Mouse (Mus musculus) liver, embryonic 14.5 days (tissue): ENCODE measurements around the gene Zdhhc9. TPM values are rescaled to one million over a fixed set of nuclear protein-coding genes. Genes with fewer than 3 reads are reported as not detected.

Source experiments
- ATAC-seq: fragments of 200-750 bp; cut with Nextera tagmentation; 2 replicates; pipeline ENCODE4 v1.8.0; 2017; ENCODE audit warnings: moderate number of reproducible peaks, mild to moderate bottlenecking, moderate library complexity; ENCODE audit not compliant: insufficient read depth
- DNase-seq, 3 experiments: peaks; one replicate each; pipeline ENCODE4 v3.0.0-alpha.2; 2012 to 2013; ENCODE audit warnings: low read depth in 3 of 3, low spot score in 3 of 3
- H3K27ac ChIP-seq: fragments of 300-500 bp; sonication (generic); 2 replicates; pipeline ENCODE4 v1.5.1; 2014; ENCODE audit warnings: moderate library complexity, mild to moderate bottlenecking, control low read depth, inconsistent platforms
- H3K27me3 ChIP-seq: fragments of 300-500 bp; sonication (generic); 2 replicates; pipeline ENCODE4 v1.6.1; 2014; ENCODE audit warnings: mild to moderate bottlenecking, low read length, moderate library complexity; ENCODE audit not compliant: control insufficient read depth, insufficient read depth
- H3K36me3 ChIP-seq: fragments of 300-500 bp; sonication (generic); replicated peaks from 2 replicates; pipeline ENCODE4 v1.6.1; 2014; ENCODE audit warnings: low read depth; ENCODE audit not compliant: control insufficient read depth, insufficient read depth
- H3K4me1 ChIP-seq, 2 experiments: fragments of 200-500 bp in 1 of 2; fragments of 300-500 bp in 1 of 2; sonication (generic) in 1 of 2; replicated peaks; 2 replicates each; pipeline ENCODE4 v1.6.1; 2012 to 2014; ENCODE audit warnings: antibody characterized with exemption in 1 of 2, inconsistent platforms in 1 of 2, low read length in 1 of 2; ENCODE audit not compliant: control insufficient read depth in 2 of 2, insufficient read depth in 2 of 2
- H3K4me2 ChIP-seq: fragments of 300-500 bp; sonication (generic); 2 replicates; pipeline ENCODE4 v1.6.1; 2014; ENCODE audit warnings: low read depth, mild to moderate bottlenecking, control low read depth, moderate library complexity
- H3K4me3 ChIP-seq, 2 experiments: fragments of 200-500 bp in 1 of 2; fragments of 300-500 bp in 1 of 2; sonication (generic) in 1 of 2; 2 replicates each; pipeline ENCODE4 v1.5.1; 2012 to 2014; ENCODE audit warnings: low read depth in 2 of 2, low read length in 2 of 2, mild to moderate bottlenecking in 2 of 2, control low read depth in 1 of 2, inconsistent platforms in 1 of 2, moderate library complexity in 1 of 2; ENCODE audit not compliant: insufficient read depth in 1 of 2
- H3K9ac ChIP-seq: fragments of 300-500 bp; sonication (generic); replicated peaks from 2 replicates; pipeline ENCODE4 v1.6.1; 2014; ENCODE audit warnings: mild to moderate bottlenecking, control low read depth, moderate library complexity
- H3K9me3 ChIP-seq: fragments of 300-500 bp; sonication (generic); 2 replicates; pipeline ENCODE4 v1.6.1; 2016; ENCODE audit warnings: low read length, mixed read lengths; ENCODE audit not compliant: control insufficient read depth
- CTCF ChIP-seq: IDR thresholded peaks from 2 replicates; pipeline ENCODE4 v1.5.1; 2016; ENCODE audit warnings: antibody characterized with exemption, low read depth, control low read depth
- EP300 ChIP-seq: IDR thresholded peaks from 2 replicates; pipeline ENCODE4 v1.6.1; 2016; ENCODE audit warnings: antibody characterized with exemption, low read depth
- WGBS: fragments of 180-500 bp; shearing (Covaris S2); extraction: QIAGEN DNeasy Blood & Tissue Kit; methylation state at CpG from one replicate; pipeline ENCODE4 v1.1.7; 2014; ENCODE audit not compliant: insufficient replicate concordance; 5-methylcytosine and 5-hydroxymethylcytosine counted together
- polyA plus RNA-seq, 2 experiments: library from polyadenylated mRNA; depleted of rRNA in 1 of 2; stranded (reverse) in 1 of 2; unstranded in 1 of 2; fragments of >200 nt; fragmentation: Nextera tagmentation in 1 of 2; extraction: Ambion mirVana in 1 of 2; gene quantifications; 2 replicates each; pipeline versions ENCODE4 v1.2.1 to v1.2.3; 2012 to 2014

The Zdhhc9 gene
- polyA plus RNA-seq, 2 experiments = 2.8 to 10.5 TPM

GRCm38 (mm10) chrX:48141481-48141880 lies 67.2 kb downstream of the Zdhhc9 start:
- no peaks in the 10 kb centered on the region for H3K36me3 ChIP-seq
- no peaks in the 10 kb centered on the region for H3K9me3 ChIP-seq
- no peak for TF ChIP-seq CTCF
- no peak for TF ChIP-seq EP300
- H3K4me2 ChIP-seq = no peak overlapping the region
- DNase-seq = no peak
- peaks cover 12 to 42% of the 10 kb centered on the region in 2 experiments for H3K4me1 ChIP-seq
- no peaks in the 10 kb centered on the region for H3K27me3 ChIP-seq
- no peak overlapping the region for H3K4me3 ChIP-seq
- no peak overlapping the region for H3K27ac ChIP-seq
- WGBS = 34% methylated on average over 6 of the region's 6 CpGs
- no peak overlapping the region for H3K9ac ChIP-seq
- ATAC-seq = no peak

- H3K27ac ChIP-seq = no peak overlapping the region
- no peak for DNase-seq
Observed at GRCm38 (mm10) chrX:48140286-48140877, 68.3 kb downstream of the Zdhhc9 start.

GRCm38 (mm10) chrX:48139368-48140285 lies 69.1 kb downstream of the Zdhhc9 start:
- Histone ChIP-seq H3K27me3 (no peaks in the 10 kb centered on the region), H3K36me3 (no peaks in the 10 kb centered on the region), H3K9ac (no peak overlapping the region), H3K4me1 (peaks cover 12 to 40% of the 10 kb centered on the region in 2 experiments), H3K27ac (no peak overlapping the region), H3K4me3 (no peak overlapping the region), H3K9me3 (no peaks in the 10 kb centered on the region), H3K4me2 (peak overlapping the region; percentile 37)
- no peak for DNase-seq
- ATAC-seq = no peak
- 28% methylated on average over 14 of the region's 14 CpGs for WGBS
- TF ChIP-seq CTCF = no peak
- no peak for TF ChIP-seq EP300

More at GRCm38 (mm10) chrX:48140286-48140877, 68.3 kb downstream of the Zdhhc9 start:
- no peak for TF ChIP-seq CTCF
- TF ChIP-seq EP300 = no peak
- Histone ChIP-seq H3K9me3 (no peaks in the 10 kb centered on the region), H3K4me3 (no peak overlapping the region), H3K4me2 (no peak overlapping the region), H3K36me3 (no peaks in the 10 kb centered on the region), H3K27me3 (no peaks in the 10 kb centered on the region), H3K4me1 (peaks cover 12 to 40% of the 10 kb centered on the region in 2 experiments), H3K9ac (no peak overlapping the region)
- WGBS = 19% methylated on average over 3 of the region's 3 CpGs
- no peak for ATAC-seq

- H3K4me2 ChIP-seq = peak overlapping the region; percentile 37
- WGBS = 18% methylated on average over 7 of the region's 7 CpGs
- no peak for TF ChIP-seq CTCF
- TF ChIP-seq EP300 = peak; percentile 71
- H3K36me3 ChIP-seq = no peaks in the 10 kb centered on the region
- H3K27ac ChIP-seq = peak overlapping the region; percentile 23; the same call in 1 of the 2 replicates
- peak; percentile 41 to 58 (median 46) for DNase-seq
- H3K9me3 ChIP-seq = no peaks in the 10 kb centered on the region
- H3K4me1 ChIP-seq = peaks cover 12 to 35% of the 10 kb centered on the region in 2 experiments
- peak; percentile 88 for ATAC-seq
- no peaks in the 10 kb centered on the region for H3K27me3 ChIP-seq
- no peak overlapping the region for H3K9ac ChIP-seq
- no peak overlapping the region for H3K4me3 ChIP-seq
Observed at GRCm38 (mm10) chrX:48138539-48139275, 70.0 kb downstream of the Zdhhc9 start.
